Mouse (Mus musculus) forebrain, postnatal 0 days (tissue): ENCODE results near the gene Sstr2. TPM values are rescaled to one million over a fixed set of nuclear protein-coding genes. Genes with fewer than 3 reads are reported as not detected.
A peak's percentile ranks its signal among the peaks of the same experiment; 100 is the strongest.

Experiments used
- ATAC-seq: fragments of 200-750 bp; cut with Nextera tagmentation; 2 replicates; pipeline ENCODE4 v1.8.0; 2017; ENCODE audit warnings: mild to moderate bottlenecking, moderate library complexity
- DNase-seq: peaks from one replicate; pipeline ENCODE4 v3.0.0-alpha.2; 2015
- H3K27ac ChIP-seq: fragments of 300-500 bp; sonication (generic); 2 replicates; pipeline ENCODE4 v1.5.1; 2014; ENCODE audit warnings: low read depth, mild to moderate bottlenecking, antibody characterized with exemption, low read length, moderate library complexity, mixed read lengths
- H3K27me3 ChIP-seq: fragments of 300-500 bp; sonication (generic); 2 replicates; pipeline ENCODE4 v1.6.1; 2014; ENCODE audit warnings: mild to moderate bottlenecking, low read length, mixed read lengths; ENCODE audit not compliant: insufficient read depth
- H3K36me3 ChIP-seq: fragments of 300-500 bp; sonication (generic); 2 replicates; pipeline ENCODE4 v1.6.1; 2014; ENCODE audit warnings: mild to moderate bottlenecking, moderate library complexity; ENCODE audit not compliant: insufficient read depth
- H3K4me1 ChIP-seq: fragments of 300-500 bp; sonication (generic); 2 replicates; pipeline ENCODE4 v1.6.1; 2014; ENCODE audit warnings: antibody characterized with exemption; ENCODE audit not compliant: insufficient read depth
- H3K4me2 ChIP-seq: fragments of 300-500 bp; sonication (generic); 2 replicates; pipeline ENCODE4 v1.6.1; 2014; ENCODE audit warnings: low read depth, mild to moderate bottlenecking, moderate library complexity
- H3K4me3 ChIP-seq: fragments of 300-500 bp; sonication (generic); 2 replicates; pipeline ENCODE4 v1.5.1; 2014; ENCODE audit warnings: low read depth, low read length, mixed read lengths
- H3K9ac ChIP-seq: fragments of 300-500 bp; sonication (generic); 2 replicates; pipeline ENCODE4 v1.6.1; 2014; ENCODE audit warnings: mild to moderate bottlenecking
- H3K9me3 ChIP-seq: fragments of 300-500 bp; sonication (generic); 2 replicates; pipeline ENCODE4 v1.6.1; 2016; ENCODE audit warnings: low read length
- CTCF ChIP-seq: sonication (generic); IDR thresholded peaks from 2 replicates; pipeline ENCODE4 v1.5.1; 2016; ENCODE audit warnings: antibody characterized with exemption, control low read depth, low read depth
- WGBS: fragments of 180-500 bp; shearing (Covaris S2); extraction: QIAGEN DNeasy Blood & Tissue Kit; methylation state at CpG from one replicate; pipeline ENCODE4 v1.1.7; 2014; 5-methylcytosine and 5-hydroxymethylcytosine counted together
- polyA plus RNA-seq: library from polyadenylated mRNA; unstranded; fragments of >200 nt; fragmentation: Nextera tagmentation; extraction: Ambion mirVana; gene quantifications from 2 replicates; pipeline ENCODE4 v1.2.1, GENCODE M21; 2015
- total RNA-seq: library from RNA; depleted of rRNA; stranded (reverse); fragments of >200 nt; gene quantifications from 2 replicates; pipeline ENCODE4 v1.2.3, GENCODE M21; 2014

Sstr2 gene
- total and polyA plus RNA-seq, 2 experiments from 2014 or later, result 27.1 to 32.2 TPM

- Histone ChIP-seq H3K36me3 (0 out of 2 replicates have a peak, but pooled peaks cover 6% of the 10 kb centered on the region), H3K4me1 (peaks cover 5% of the 10 kb centered on the region; the same call in 1 of the 2 replicates), H3K4me3 (peak overlapping the region; percentile 59), H3K9me3 (no peaks in the 10 kb centered on the region), H3K27me3 (no peaks in the 10 kb centered on the region; the same call in 1 of the 2 replicates), H3K27ac (no peak overlapping the region), H3K9ac (peak overlapping the region; percentile 71; the same call in 1 of the 2 replicates), H3K4me2 (peak overlapping the region; percentile 93)
- WGBS, result 59% methylated on average over 2 of the region's 2 CpGs
- ATAC-seq (no peak), DNase-seq (no peak)
- peak; percentile 6; the same call in 1 of the 2 replicates for TF ChIP-seq CTCF
Measured at GRCm38 (mm10) chr11:113621001-113621400, 1.9 kb downstream of the Sstr2 start.

- no peaks in the 10 kb centered on the region; the same call in 1 of the 2 replicates for H3K27me3 ChIP-seq
- H3K27ac ChIP-seq, result no peak overlapping the region
- H3K4me1 ChIP-seq, result peaks cover 5% of the 10 kb centered on the region; the same call in 1 of the 2 replicates
- no peak overlapping the region for H3K4me3 ChIP-seq
- DNase-seq, result no peak
- no peak overlapping the region for H3K9ac ChIP-seq
- no peak for ATAC-seq
- H3K36me3 ChIP-seq, result 0 out of 2 replicates have a peak, but pooled peaks cover 6% of the 10 kb centered on the region
- WGBS, result 69% methylated on average over 4 of the region's 4 CpGs
- no peak for TF ChIP-seq CTCF
- no peak overlapping the region for H3K4me2 ChIP-seq
- H3K9me3 ChIP-seq, result no peaks in the 10 kb centered on the region
Measured at GRCm38 (mm10) chr11:113622028-113622427, 2.9 kb downstream of the Sstr2 start.

- no peak for ATAC-seq
- TF ChIP-seq CTCF, result no peak
- H3K4me2 ChIP-seq, result no peak overlapping the region
- DNase-seq, result no peak
- H3K27me3 ChIP-seq, result no peaks in the 10 kb centered on the region; the same call in 1 of the 2 replicates
- no peaks in the 10 kb centered on the region for H3K4me1 ChIP-seq
- WGBS, result 93% methylated on average over 18 of the region's 18 CpGs
- H3K4me3 ChIP-seq, result no peak overlapping the region
- no peak overlapping the region for H3K9ac ChIP-seq
- H3K27ac ChIP-seq, result no peak overlapping the region
- no peaks in the 10 kb centered on the region for H3K9me3 ChIP-seq
- H3K36me3 ChIP-seq, result 0 out of 2 replicates have a peak, but pooled peaks cover 6% of the 10 kb centered on the region
Measured at GRCm38 (mm10) chr11:113625437-113625836, 6.3 kb downstream of the Sstr2 start.

GRCm38 (mm10) chr11:113627785-113628184, 8.6 kb downstream of the Sstr2 start:
- Histone ChIP-seq H3K4me2 (no peak overlapping the region), H3K9me3 (no peaks in the 10 kb centered on the region), H3K27ac (no peak overlapping the region), H3K4me3 (no peak overlapping the region), H3K27me3 (no peaks in the 10 kb centered on the region), H3K36me3 (0 out of 2 replicates have a peak, but pooled peaks cover 6% of the 10 kb centered on the region), H3K9ac (no peak overlapping the region), H3K4me1 (no peaks in the 10 kb centered on the region)
- DNase-seq (peak; percentile 57), ATAC-seq (no peak)
- TF ChIP-seq CTCF, result peak; percentile 70
- WGBS, result 46% methylated on average over 4 of the region's 4 CpGs

- ATAC-seq, result peak; percentile 55; the same call in 1 of the 2 replicates
- WGBS, result 56% methylated on average over 7 of the region's 7 CpGs
- no peaks in the 10 kb centered on the region for H3K9me3 ChIP-seq
- peak; percentile 75 for DNase-seq
- no peak overlapping the region for H3K4me3 ChIP-seq
- TF ChIP-seq CTCF, result peak; percentile 69
- H3K9ac ChIP-seq, result no peak overlapping the region
- H3K36me3 ChIP-seq, result no peaks in the 10 kb centered on the region
- no peak overlapping the region for H3K4me2 ChIP-seq
- H3K4me1 ChIP-seq, result no peaks in the 10 kb centered on the region
- no peak overlapping the region for H3K27ac ChIP-seq
- no peaks in the 10 kb centered on the region for H3K27me3 ChIP-seq
Measured at GRCm38 (mm10) chr11:113630642-113631041, 11.5 kb downstream of the Sstr2 start.

- Histone ChIP-seq H3K36me3 (no peaks in the 10 kb centered on the region), H3K4me3 (no peak overlapping the region), H3K27ac (no peak overlapping the region), H3K27me3 (no peaks in the 10 kb centered on the region), H3K4me2 (no peak overlapping the region), H3K9ac (no peak overlapping the region), H3K4me1 (no peaks in the 10 kb centered on the region), H3K9me3 (no peaks in the 10 kb centered on the region)
- DNase-seq (no peak), ATAC-seq (no peak)
- 58% methylated on average over 8 of the region's 8 CpGs for WGBS
- TF ChIP-seq CTCF, result no peak
Measured at GRCm38 (mm10) chr11:113631302-113631701, 12.2 kb downstream of the Sstr2 start.

- 78% methylated on average over 8 of the region's 8 CpGs for WGBS
- ATAC-seq (no peak), DNase-seq (no peak)
- Histone ChIP-seq H3K9ac (no peak overlapping the region), H3K9me3 (no peaks in the 10 kb centered on the region), H3K36me3 (no peaks in the 10 kb centered on the region), H3K27me3 (no peaks in the 10 kb centered on the region), H3K4me3 (no peak overlapping the region), H3K4me2 (no peak overlapping the region), H3K4me1 (no peaks in the 10 kb centered on the region), H3K27ac (no peak overlapping the region)
- no peak for TF ChIP-seq CTCF
Measured at GRCm38 (mm10) chr11:113631862-113632261, 12.7 kb downstream of the Sstr2 start.
